Mouse (Mus musculus) adrenal gland, postnatal 10 days (tissue): ENCODE data around the gene Rbm25. TPM values are rescaled to one million over a fixed set of nuclear protein-coding genes. Genes with fewer than 3 reads are reported as not detected.

ENCODE experiments used
- DNase-seq: peaks from one replicate; pipeline ENCODE4 v3.0.0; 2021; ENCODE audit warnings: mixed read lengths
- total RNA-seq, 2 experiments: library from RNA; stranded (reverse); gene quantifications; 2 replicates each; pipeline ENCODE4 v1.2.3; 2021

Gene Rbm25
- total RNA-seq, 2 experiments from 2014 or later = 78.9 to 126 TPM

- no peak for DNase-seq
These were observed 19.3 kb downstream of the Rbm25 start for GRCm38 (mm10) chr12:83650346-83650745.

DNA sequence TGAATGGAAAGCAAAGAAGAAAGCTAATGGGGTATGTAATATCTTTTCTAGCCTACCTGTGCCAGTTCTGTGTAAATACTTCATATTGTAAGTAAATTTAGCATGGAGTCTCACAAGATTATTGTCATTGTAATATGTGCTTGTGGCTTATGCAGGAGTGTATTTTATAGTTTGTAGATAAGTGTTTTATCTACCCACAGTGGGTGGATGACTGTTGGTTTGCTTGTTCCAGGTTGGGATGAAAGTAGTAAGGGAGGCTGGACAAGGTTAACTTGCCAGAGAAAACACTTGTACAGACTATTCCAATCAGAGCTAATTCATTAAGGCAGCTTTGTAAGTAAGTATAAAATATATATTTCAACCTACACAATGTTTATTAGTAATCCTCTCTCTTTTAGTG is 20.4 kb downstream of the Rbm25 start:
- no peak for DNase-seq

GRCm38 (mm10) chr12:83685466-83685865 is 54.4 kb downstream of the Rbm25 start:
- no peak for DNase-seq

DNA sequence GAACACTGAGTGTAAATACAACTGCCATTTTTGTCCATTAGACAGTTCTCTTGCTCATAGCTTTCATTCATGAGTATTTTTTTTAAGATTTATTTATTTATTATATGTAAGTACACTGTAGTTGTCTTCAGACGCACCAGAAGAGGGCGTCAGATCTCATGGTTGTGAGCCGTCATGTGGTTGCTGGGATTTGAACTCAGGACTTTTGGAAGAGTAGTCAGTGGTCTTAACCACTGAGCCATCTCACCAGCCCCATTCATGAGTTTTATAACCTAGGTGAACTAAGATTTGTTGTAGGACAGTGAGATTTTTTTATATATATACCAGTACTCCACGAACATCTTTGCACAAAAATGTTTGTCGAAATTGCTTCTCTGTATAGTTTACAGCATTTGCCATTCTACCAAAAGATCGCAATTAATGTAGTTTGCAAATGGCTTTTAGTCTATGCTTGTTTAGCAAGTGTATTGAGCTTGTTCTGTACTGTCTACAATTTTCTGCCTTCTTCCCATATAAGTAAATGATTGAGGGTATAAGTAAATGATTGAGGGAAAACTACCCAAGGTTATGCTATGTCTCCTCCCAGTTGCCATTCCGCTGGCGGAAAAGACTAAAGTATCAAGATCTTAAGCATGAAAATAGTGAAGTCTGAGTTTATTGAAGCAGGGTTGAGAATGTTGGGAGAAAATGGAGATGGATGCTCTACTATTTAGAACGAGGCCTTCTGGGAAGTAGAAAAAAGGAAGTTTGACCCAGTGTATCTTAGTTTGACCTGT is 55.7 kb downstream of the Rbm25 start:
- DNase-seq = no peak

- DNase-seq = peak; percentile 97
These were observed 56.9 kb downstream of the Rbm25 start, which contains the start of gene Psen1 for GRCm38 (mm10) chr12:83687934-83688315. Psen1 (plus strand) TSS chr12:83688152.

DNA sequence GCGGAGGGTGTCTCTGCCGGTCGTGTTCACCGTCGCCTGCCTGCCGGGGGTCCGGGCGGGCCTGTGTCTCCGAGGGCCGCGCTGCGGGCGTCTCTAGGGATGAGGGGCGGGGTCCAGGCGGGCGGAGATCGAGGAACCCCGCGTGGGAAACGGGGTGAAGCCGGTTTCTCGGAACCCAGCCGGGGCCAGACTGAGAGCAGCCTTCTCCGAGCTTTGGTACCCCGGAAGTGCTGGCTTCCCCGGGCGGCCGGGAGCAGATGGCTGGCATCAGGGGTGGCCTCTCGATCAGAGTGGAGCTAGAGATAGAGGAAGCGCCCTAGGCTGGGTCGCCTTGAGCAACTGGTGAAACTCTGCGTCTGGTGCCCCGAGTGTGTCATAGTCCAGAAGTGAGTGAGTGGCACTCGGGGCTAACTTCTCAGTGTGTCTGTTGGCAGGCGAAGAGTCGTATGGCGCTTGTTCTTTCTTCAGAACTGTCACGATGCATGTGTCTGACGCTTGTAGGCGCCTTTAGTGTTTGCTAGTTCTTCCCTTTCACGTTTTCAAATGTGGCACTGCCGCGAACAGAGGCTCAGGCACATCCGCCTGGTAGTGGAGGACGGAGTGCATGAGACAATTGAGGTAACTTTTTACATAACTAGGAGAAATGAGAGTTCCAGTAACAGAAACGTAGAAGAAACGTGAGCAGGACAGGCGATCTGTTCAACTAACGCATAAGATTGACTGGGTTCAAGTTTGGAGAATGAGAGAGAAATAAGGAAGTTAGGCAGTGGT is 57.5 kb downstream of the Rbm25 start:
- no peak for DNase-seq

DNA sequence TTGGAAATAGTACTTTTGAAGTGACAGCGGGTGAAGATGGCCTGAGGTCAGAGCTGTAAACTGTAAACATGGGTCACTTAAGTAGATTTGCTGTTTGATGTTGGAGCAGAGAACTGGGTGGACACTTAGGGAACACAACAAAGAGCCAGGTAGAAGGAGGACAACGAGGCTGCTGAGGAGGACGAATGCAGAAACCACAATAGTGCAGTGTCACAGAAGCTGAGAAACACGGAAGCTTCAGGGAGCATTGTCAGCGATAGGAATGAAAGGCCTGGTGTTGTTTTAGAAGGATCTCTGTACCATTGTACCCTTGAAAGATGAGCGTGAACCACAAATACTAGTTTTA is 58.0 kb downstream of the Rbm25 start:
- DNase-seq = no peak

- no peak for DNase-seq
These were observed 63.0 kb downstream of the Rbm25 start for GRCm38 (mm10) chr12:83694011-83694410.

DNA sequence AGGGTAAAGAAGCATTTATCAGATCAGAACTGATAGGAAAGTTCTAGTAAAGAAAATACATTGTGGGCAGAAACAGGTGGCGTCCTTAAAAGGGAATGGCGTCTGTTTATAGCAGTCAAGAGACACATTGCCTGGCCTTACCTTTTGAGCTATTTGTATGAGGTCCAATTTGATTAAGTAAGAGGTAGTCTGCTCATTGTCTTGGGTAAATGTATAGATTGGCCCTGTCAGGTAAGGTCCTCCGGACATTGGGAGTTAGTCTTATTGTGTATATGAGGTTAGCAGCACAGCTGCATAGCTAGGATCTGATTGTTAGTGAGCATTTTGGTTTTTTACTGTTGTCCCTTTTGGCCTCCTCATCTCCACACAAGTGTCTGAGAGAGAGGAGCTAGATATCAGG is 63.6 kb downstream of the Rbm25 start:
- DNase-seq = no peak

DNA sequence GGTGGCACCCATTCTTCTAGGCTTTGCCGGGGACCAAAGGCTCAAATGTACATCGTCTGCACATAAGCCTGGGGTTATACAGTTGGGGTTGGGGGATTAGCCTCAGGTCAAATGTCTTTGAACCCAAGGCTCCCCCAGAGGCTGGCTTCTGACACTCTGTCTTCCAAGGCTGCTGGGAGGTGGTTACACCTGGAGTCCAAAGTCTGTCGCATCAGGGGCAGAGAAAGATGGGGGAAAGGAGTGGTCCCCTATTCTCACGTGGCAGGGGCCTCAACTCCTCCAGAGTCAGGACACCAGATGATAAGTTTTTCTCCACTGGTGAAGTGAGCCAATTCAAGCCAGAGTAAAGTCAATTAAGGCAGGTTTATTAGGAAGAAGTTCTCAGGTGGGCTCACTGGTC is 67.6 kb downstream of the Rbm25 start:
- DNase-seq = no peak

DNA sequence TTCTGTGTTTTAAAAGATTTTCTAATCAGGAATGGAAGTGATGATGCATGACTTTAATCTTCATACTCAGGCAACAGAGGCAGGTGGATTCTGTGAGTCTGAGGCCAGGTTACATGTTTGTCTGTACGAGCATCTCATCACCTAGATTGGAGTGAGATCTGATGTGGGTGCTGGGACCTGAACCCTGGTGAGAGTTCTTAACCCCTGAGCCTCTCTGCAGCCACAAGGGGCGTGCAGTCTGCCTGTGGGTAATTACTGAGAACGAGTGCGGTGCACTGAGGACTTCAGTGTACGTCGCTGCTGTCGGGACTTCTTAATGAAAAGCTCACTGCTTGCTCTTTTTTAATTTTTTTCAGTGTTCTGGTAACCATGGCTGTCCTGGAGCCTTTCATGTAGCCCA is 70.6 kb downstream of the Rbm25 start:
- no peak for DNase-seq

DNA sequence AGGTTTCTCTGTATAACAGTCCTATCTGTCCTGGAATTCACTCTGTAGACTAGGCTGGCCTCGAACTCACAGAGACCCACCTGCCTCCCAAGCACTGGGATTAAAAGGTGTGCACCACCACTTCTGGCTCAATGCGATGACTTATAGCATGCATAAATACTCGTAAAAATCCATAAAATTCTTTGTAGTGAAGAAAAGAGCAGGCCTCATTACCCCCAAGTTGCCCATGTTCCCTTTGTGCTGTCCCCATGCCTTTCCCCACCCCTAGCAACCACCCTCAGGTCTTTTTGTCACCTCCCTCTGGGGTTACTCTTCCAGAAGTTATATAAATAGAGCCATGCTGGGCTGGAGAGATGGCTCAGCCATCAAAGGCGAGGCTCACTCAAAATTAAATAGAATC is 71.8 kb downstream of the Rbm25 start:
- no peak for DNase-seq

GRCm38 (mm10) chr12:83706951-83707350 is 75.9 kb downstream of the Rbm25 start:
- no peak for DNase-seq

DNA sequence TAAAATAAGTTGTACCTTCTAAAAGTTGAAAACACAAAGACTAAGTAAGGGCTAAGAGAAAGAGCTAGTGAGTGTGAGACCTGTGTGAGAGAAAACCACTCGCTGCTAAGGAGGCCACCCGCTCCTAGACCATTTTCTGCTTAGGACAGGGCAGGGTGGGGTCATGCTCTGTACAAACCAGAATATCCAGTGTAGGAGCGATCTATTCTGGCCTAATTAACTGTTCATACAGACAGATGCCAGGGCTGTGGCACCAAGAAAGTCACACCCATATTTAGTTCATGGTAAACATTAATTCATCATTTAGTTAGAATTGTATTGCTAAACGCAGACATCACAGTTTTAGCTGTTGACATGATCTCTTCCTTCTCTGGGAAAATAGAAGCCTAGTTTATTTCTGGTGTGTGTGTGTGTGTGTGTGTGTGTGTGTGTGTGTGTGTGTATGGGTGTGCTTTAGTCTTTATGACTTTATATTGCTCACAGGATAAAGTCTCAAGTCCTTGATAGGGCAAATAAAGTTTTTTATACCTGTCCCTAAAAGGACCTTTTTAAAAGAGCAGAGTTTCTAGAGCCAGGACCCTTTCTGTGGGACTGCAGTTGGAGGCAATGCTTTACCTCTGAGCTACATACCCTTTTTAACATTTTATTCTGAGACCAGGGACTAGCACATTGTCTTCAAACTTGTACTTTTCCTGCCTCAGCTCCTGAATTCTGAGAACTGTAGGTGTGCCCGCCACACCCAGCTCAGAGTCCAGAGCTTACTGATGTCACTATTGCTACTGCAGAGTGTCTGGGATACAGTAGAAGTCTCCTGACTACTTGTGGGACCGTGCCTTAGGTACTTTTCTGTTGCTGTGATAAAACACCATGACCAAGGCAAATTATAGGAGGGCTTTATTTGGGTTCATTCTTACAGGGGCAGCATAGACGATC is 77.4 kb downstream of the Rbm25 start:
- DNase-seq = no peak

GRCm38 (mm10) chr12:83709934-83710333 is 78.9 kb downstream of the Rbm25 start:
- DNase-seq = no peak

DNA sequence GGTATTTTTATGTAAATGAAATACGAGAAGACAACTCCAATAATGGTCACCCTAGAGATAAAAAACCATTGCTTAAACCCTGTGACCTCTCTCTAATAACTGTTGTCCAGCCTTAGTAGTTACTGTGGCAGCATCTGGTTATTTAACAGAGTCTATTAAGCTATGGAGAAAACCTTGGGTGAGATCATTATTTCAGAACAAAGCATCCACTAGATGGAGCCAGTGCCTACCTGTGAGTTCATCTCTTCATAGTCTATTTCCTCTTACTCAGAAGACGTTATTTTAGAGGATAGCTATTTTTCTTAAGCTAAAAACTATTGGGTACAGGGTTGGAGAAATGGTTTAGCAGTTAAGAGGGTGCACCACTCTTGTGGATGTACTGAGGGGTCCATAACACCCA is 82.7 kb downstream of the Rbm25 start:
- peak; percentile 48 for DNase-seq

- DNase-seq = peak; percentile 65
These were observed 85.6 kb downstream of the Rbm25 start for GRCm38 (mm10) chr12:83716416-83717184.

GRCm38 (mm10) chr12:83719431-83719830 is 88.4 kb downstream of the Rbm25 start:
- no peak for DNase-seq

GRCm38 (mm10) chr12:83721281-83721680 is 90.2 kb downstream of the Rbm25 start:
- DNase-seq = no peak

GRCm38 (mm10) chr12:83723037-83723436 is 92.0 kb downstream of the Rbm25 start:
- no peak for DNase-seq

GRCm38 (mm10) chr12:83726510-83727308 is 95.7 kb downstream of the Rbm25 start:
- no peak for DNase-seq
